Mouse (Mus musculus): ENCODE measurements around the gene Glipr2. TPM values are rescaled to one million over a fixed set of nuclear protein-coding genes. Genes with fewer than 3 reads are reported as not detected.

Glipr2 gene
- polyA plus RNA-seq, 1 experiment: 3.2 TPM

DNA sequence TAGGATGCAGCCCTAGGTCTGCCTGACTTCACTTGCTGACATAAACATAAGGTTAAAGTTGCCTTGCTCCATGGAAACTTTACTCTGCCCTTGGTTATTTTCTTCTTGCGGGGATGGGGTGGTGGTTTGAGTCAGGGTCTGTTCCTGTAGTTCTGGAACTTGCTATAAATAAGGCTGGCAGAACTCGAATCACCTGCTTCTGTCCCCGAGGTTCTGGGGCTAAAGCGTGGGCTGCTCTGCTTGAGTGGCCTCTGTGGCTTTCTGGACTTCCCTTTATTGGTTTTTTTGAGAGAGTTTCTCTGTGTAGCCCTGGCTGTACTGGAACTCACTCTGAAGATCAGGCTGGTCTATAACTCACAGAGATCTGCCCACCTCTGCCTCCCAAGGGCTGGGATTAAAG is 58.9 kb downstream of the Glipr2 start:
- Histone ChIP-seq H3K4me3 (ENCODE audit: insufficient read depth, low read length) (no peak overlapping the region), H3K27ac (ENCODE audit: insufficient read depth, low read length) (no peak overlapping the region), H3K4me1 (ENCODE audit: control insufficient read depth, insufficient read depth, low read length) (peaks cover 12% of the 10 kb centered on the region; the same call in 1 of the 2 replicates)
- TF ChIP-seq POLR2A (IDR thresholded peaks at IDR 0.05; ENCODE audit: extremely low read depth, insufficient read depth, low read length) (no peak), CTCF (IDR thresholded peaks at IDR 0.05; ENCODE audit: extremely low read depth, insufficient read depth, low read length) (no peak)

DNA sequence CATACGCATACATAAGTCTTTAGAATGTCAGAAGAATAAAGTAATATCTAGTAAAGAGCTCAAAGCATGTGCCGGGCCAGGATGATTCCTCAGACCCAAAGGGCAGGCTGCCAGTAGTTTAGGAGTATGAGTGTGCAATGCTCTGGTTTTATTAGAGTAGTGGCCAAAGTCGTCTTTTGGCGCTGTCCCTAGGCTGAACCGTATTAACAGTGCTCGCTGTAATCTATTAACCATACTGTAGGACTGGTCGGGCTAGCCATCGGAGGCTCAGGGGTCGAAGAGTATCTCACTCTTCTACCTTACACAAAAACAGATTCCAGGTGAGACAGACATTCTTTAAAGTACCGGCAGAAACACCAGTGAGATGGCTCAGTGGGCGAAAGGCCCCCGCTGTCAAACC is 59.6 kb downstream of the Glipr2 start:
- no peak for TF ChIP-seq CTCF (IDR thresholded peaks at IDR 0.05; ENCODE audit: extremely low read depth, insufficient read depth, low read length)
- TF ChIP-seq POLR2A (IDR thresholded peaks at IDR 0.05; ENCODE audit: extremely low read depth, insufficient read depth, low read length): no peak
- Histone ChIP-seq H3K4me1 (ENCODE audit: control insufficient read depth, insufficient read depth, low read length) (peaks cover 12% of the 10 kb centered on the region; the same call in 1 of the 2 replicates), H3K27ac (ENCODE audit: insufficient read depth, low read length) (no peak overlapping the region), H3K4me3 (ENCODE audit: insufficient read depth, low read length) (no peak overlapping the region)

DNA sequence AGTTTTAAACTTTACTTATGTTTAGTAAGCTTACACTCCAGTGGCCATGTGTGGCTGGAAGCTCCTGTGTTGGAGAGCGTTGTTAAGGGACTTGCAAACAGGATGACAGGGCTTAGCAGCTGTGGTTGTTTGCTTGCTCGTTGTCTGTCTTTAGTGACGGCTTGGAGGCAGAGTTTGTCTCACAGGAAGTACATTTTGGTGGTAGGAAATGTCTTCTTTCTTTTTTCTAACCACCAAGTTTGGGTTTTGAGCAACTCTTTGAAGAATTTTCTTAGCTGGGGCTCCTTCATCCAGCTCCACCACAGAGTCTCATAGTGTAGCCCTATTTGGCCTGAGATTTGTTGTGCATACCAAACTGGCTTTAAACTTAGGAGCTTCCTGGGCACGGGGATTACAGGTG is 65.1 kb downstream of the Glipr2 start:
- TF ChIP-seq CTCF (IDR thresholded peaks at IDR 0.05; ENCODE audit: extremely low read depth, insufficient read depth, low read length) (no peak), POLR2A (IDR thresholded peaks at IDR 0.05; ENCODE audit: extremely low read depth, insufficient read depth, low read length) (no peak)
- H3K27ac ChIP-seq (ENCODE audit: insufficient read depth, low read length): no peak overlapping the region
- H3K4me3 ChIP-seq (ENCODE audit: insufficient read depth, low read length): no peak overlapping the region
- no peaks in the 10 kb centered on the region for H3K4me1 ChIP-seq (ENCODE audit: control insufficient read depth, insufficient read depth, low read length)

DNA sequence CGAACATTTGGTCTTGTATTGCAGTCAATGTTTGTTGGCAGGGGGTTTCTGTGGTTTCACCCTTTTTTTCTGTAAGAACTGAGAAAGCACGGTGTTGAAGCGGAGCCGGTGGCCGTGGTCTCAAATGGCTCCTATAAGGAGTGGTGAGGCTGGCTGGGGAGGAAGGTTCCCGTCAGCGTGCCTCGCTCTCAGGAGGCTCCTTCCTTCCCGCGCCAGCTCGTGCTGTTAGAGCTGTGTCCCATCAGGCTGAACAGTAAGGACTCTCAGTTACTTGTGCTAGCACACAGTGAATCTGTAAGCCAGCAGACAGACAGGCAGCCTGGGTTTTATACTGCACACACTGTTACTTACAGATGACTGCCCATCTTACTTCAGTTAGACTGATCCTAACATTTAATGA is 65.6 kb downstream of the Glipr2 start:
- no peaks in the 10 kb centered on the region for H3K4me1 ChIP-seq (ENCODE audit: control insufficient read depth, insufficient read depth, low read length)
- no peak overlapping the region for H3K27ac ChIP-seq (ENCODE audit: insufficient read depth, low read length)
- H3K4me3 ChIP-seq (ENCODE audit: insufficient read depth, low read length): no peak overlapping the region
- no peak for TF ChIP-seq CTCF (IDR thresholded peaks at IDR 0.05; ENCODE audit: extremely low read depth, insufficient read depth, low read length)
- no peak for TF ChIP-seq POLR2A (IDR thresholded peaks at IDR 0.05; ENCODE audit: extremely low read depth, insufficient read depth, low read length)

DNA sequence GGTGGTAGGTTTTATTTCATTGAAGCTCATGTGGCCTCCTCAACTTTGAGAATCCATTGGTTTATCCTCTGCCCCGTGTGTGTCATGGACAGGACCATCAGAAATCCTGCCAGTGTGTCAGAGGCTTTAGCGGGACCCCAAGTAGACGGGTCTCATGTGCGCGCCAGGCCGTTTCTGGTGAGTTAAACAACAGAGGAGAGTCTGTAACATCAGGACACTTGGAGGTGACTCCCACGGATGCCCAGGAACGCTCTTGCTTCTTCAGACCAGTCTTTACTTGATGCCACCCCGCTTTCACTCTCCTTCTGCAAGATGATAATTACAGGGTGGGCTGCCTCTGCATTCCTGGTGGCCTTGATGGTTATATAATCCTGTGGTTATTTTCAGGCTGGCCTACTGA is 66.5 kb downstream of the Glipr2 start:
- Histone ChIP-seq H3K4me1 (ENCODE audit: control insufficient read depth, insufficient read depth, low read length) (peaks cover 3% of the 10 kb centered on the region), H3K4me3 (ENCODE audit: insufficient read depth, low read length) (no peak overlapping the region), H3K27ac (ENCODE audit: insufficient read depth, low read length) (no peak overlapping the region)
- no peak for TF ChIP-seq POLR2A (IDR thresholded peaks at IDR 0.05; ENCODE audit: extremely low read depth, insufficient read depth, low read length)
- no peak for TF ChIP-seq CTCF (IDR thresholded peaks at IDR 0.05; ENCODE audit: extremely low read depth, insufficient read depth, low read length)

DNA sequence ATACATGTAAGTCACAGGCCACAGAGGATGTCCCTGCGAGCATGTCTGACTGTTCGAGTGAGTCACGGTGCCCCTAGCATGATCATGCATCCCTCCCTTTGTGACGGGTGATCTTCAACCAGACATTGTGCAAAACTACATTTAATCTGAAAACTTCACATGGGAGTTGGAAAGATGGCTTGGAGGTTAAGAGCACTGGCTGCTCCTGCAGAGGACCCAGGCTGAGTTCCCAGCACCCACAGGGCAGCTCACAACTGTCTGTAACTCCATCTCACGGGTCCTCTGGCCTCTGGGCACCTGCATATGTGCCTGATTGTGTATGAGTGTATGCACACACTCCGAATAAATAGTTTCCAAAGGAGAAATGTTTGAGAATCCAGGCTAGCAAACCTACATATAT is 67.0 kb downstream of the Glipr2 start:
- peaks cover 3% of the 10 kb centered on the region for H3K4me1 ChIP-seq (ENCODE audit: control insufficient read depth, insufficient read depth, low read length)
- H3K4me3 ChIP-seq (ENCODE audit: insufficient read depth, low read length): no peak overlapping the region
- TF ChIP-seq POLR2A (IDR thresholded peaks at IDR 0.05; ENCODE audit: extremely low read depth, insufficient read depth, low read length) (no peak), CTCF (IDR thresholded peaks at IDR 0.05; ENCODE audit: extremely low read depth, insufficient read depth, low read length) (no peak)
- H3K27ac ChIP-seq (ENCODE audit: insufficient read depth, low read length): no peak overlapping the region

DNA sequence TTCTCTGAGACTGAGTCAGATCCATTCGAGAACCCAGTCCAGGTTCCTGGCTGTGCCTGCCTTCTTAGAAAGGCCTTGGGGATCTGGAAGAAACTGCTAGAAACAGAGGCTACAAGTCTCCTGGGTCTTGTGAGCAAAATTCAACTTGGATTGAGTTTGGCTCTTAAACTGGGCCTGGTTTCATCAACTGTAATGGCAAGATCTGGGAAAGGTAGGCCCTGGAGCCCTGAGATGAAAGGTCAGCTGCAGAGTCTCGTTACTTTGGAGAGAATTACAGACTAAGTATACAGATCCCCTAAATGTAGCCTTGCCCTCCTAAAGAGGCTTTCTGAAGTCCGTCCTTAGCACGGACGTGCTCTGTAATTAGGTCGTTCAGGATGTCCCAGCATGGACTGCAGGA is 68.4 kb downstream of the Glipr2 start:
- H3K4me1 ChIP-seq (ENCODE audit: control insufficient read depth, insufficient read depth, low read length): peaks cover 5% of the 10 kb centered on the region
- TF ChIP-seq POLR2A (IDR thresholded peaks at IDR 0.05; ENCODE audit: extremely low read depth, insufficient read depth, low read length) (no peak), CTCF (IDR thresholded peaks at IDR 0.05; ENCODE audit: extremely low read depth, insufficient read depth, low read length) (no peak)
- H3K4me3 ChIP-seq (ENCODE audit: insufficient read depth, low read length): no peak overlapping the region

More for the DNA sequence above, 68.4 kb downstream of the Glipr2 start:
- no peak overlapping the region for H3K27ac ChIP-seq (ENCODE audit: insufficient read depth, low read length)

Other genes with a start within 250 kb of the Glipr2 start
- gene Olfr71, start 247.1 kb upstream of the Glipr2 start, polyA plus RNA-seq (2012; rRNA removed): not detected in 2 replicates
- gene Hrct1, start 230.2 kb upstream of the Glipr2 start, polyA plus RNA-seq (2012; rRNA removed): 1.8 and 2.3 TPM in 2 replicates
- 0.89 and 1.1 TPM in 2 replicates for gene Spaar, start 227.4 kb upstream of the Glipr2 start, polyA plus RNA-seq (2012; rRNA removed)
- gene Olfr159, start 186.4 kb upstream of the Glipr2 start, polyA plus RNA-seq (2012; rRNA removed): 0.11 TPM in 1 of 2 replicates, not detected in the other
- gene Olfr156, start 133.5 kb upstream of the Glipr2 start, polyA plus RNA-seq (2012; rRNA removed): not detected in 2 replicates
- not detected in 2 replicates for gene Olfr157, start 117.2 kb upstream of the Glipr2 start, polyA plus RNA-seq (2012; rRNA removed)
- not detected in 2 replicates for gene Olfr155, start 105.8 kb upstream of the Glipr2 start, polyA plus RNA-seq (2012; rRNA removed)
- 12.9 and 13.1 TPM in 2 replicates for gene Reck, start 81.9 kb upstream of the Glipr2 start, polyA plus RNA-seq (2012; rRNA removed)
- not detected in 2 replicates for gene Ccin, start 26.1 kb downstream of the Glipr2 start, polyA plus RNA-seq (2012; rRNA removed)
- 385 and 422 TPM in 2 replicates for gene Clta, start 47.1 kb downstream of the Glipr2 start, polyA plus RNA-seq (2012; rRNA removed)
- gene Gne, start 126.8 kb downstream of the Glipr2 start, polyA plus RNA-seq (2012; rRNA removed): 16.3 and 16.8 TPM in 2 replicates

Measured in cortical plate, adult 2 months (tissue).